Mouse (Mus musculus): ENCODE measurements at regions not wholly inside any gene's neighbourhood (a gene's known extent, or its start where the extent isn't known, plus 50 kb on each side); places are given as distances from the start of the nearest gene placed in this dataset.

DNA sequence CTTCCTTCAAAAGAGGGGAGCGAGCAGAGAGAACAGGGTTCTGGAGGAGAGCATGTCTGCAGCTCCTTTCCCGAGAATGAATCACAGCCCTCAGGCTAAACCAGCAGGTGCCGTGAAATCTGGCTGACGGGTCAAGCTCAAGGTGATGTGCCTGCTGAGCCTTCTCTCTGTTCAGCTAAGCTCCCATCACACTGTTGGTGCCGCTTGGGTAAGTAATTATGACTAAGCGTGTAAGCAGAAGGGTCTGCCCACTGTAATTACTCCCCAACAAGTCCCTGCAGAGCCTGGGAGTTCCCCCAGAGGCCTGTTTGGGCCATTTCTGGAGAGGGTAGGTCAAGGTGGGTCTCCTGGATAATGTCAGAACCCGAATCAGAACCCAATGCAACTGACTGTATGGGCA lies 139.5 kb upstream of the Irf2bp2 start:
- Histone ChIP-seq H3K4me2 (replicated peaks) (no peak overlapping the region), H3K27me3 (ENCODE audit: control insufficient read depth, insufficient read depth, low read length) (no peaks in the 10 kb centered on the region), H3K27ac (0 out of 2 replicates have a peak overlapping the region, but pooled peaks have one; percentile 12), H3K4me1 (replicated peaks; ENCODE audit: control insufficient read depth, insufficient read depth, low read length) (peaks cover 45% of the 10 kb centered on the region), H3K9ac (no peak overlapping the region), H3K36me3 (replicated peaks; ENCODE audit: control insufficient read depth, insufficient read depth) (no peaks in the 10 kb centered on the region), H3K4me3 (replicated peaks; ENCODE audit: low read length) (no peak overlapping the region), H3K9me3 (ENCODE audit: control insufficient read depth, low read length) (no peaks in the 10 kb centered on the region)
- WGBS = 34% methylated on average over 7 of the region's 7 CpGs
- ATAC-seq (ENCODE audit: low FRiP score) = no peak
- DNase-seq (ENCODE audit: low spot score) = no peak

DNA sequence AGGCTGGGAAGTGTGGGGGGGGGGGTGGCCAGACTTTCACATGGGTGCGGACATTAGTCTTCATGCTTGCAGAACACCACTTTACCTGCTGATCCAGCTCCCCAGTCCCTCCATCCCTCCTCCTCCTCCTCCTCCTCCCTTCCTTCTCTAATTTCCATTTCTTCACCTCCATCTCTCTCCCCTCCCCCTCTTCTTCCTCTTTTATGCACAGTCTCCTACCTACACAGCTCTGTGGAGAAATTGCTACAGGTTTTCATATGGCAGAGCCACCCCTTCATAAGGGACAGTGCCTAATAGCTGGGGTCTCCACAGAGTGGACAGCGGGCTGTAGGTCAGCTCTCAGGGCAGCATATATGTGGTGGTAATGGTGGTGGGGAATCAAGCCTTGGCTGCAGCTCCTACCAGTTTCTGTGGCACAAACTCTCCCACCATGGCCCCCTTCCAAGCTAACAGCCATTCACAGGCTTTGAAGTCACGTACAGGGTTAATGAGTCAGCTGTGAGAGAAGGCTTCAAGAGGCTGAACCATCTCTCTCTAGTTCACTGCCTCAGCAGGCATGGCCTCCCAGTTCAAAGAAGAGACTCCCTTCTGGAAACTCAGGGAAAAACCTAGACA lies 136.3 kb upstream of the Irf2bp2 start:
- H3K9me3 ChIP-seq (ENCODE audit: control insufficient read depth, low read length) = no peaks in the 10 kb centered on the region
- peaks cover 31% of the 10 kb centered on the region for H3K4me1 ChIP-seq (replicated peaks; ENCODE audit: control insufficient read depth, insufficient read depth, low read length)
- 80% methylated on average over 3 of the region's 3 CpGs for WGBS
- H3K36me3 ChIP-seq (replicated peaks; ENCODE audit: control insufficient read depth, insufficient read depth) = no peaks in the 10 kb centered on the region
- H3K4me3 ChIP-seq (replicated peaks; ENCODE audit: low read length) = no peak overlapping the region
- no peak for ATAC-seq (ENCODE audit: low FRiP score)
- H3K27ac ChIP-seq = no peak overlapping the region
- no peaks in the 10 kb centered on the region for H3K27me3 ChIP-seq (ENCODE audit: control insufficient read depth, insufficient read depth, low read length)
- DNase-seq (ENCODE audit: low spot score) = no peak
- no peak overlapping the region for H3K9ac ChIP-seq
- no peak overlapping the region for H3K4me2 ChIP-seq (replicated peaks)

GRCm38 (mm10) chr8:126728987-126729632 lies 135.3 kb upstream of the Irf2bp2 start:
- Histone ChIP-seq H3K4me1 (replicated peaks; ENCODE audit: control insufficient read depth, insufficient read depth, low read length) (peaks cover 21% of the 10 kb centered on the region), H3K9me3 (ENCODE audit: control insufficient read depth, low read length) (no peaks in the 10 kb centered on the region), H3K9ac (no peak overlapping the region), H3K36me3 (replicated peaks; ENCODE audit: control insufficient read depth, insufficient read depth) (no peaks in the 10 kb centered on the region), H3K4me3 (replicated peaks; ENCODE audit: low read length) (no peak overlapping the region), H3K27me3 (ENCODE audit: control insufficient read depth, insufficient read depth, low read length) (no peaks in the 10 kb centered on the region), H3K4me2 (replicated peaks) (no peak overlapping the region), H3K27ac (no peak overlapping the region)
- no peak for ATAC-seq (ENCODE audit: low FRiP score)
- DNase-seq (ENCODE audit: low spot score) = no peak
- WGBS = 81% methylated on average over 12 of the region's 12 CpGs

- no peaks in the 10 kb centered on the region for H3K36me3 ChIP-seq (replicated peaks; ENCODE audit: control insufficient read depth, insufficient read depth)
- no peak overlapping the region for H3K9ac ChIP-seq
- H3K4me2 ChIP-seq (replicated peaks) = no peak overlapping the region
- H3K9me3 ChIP-seq (ENCODE audit: control insufficient read depth, low read length) = no peaks in the 10 kb centered on the region
- WGBS = 94% methylated on average over 5 of the region's 5 CpGs
- no peaks in the 10 kb centered on the region for H3K27me3 ChIP-seq (ENCODE audit: control insufficient read depth, insufficient read depth, low read length)
- no peak for ATAC-seq (ENCODE audit: low FRiP score)
- H3K27ac ChIP-seq = no peak overlapping the region
- no peak for DNase-seq (ENCODE audit: low spot score)
- H3K4me1 ChIP-seq (replicated peaks; ENCODE audit: control insufficient read depth, insufficient read depth, low read length) = peaks cover 14% of the 10 kb centered on the region; the same call in 1 of the 2 replicates
- no peak overlapping the region for H3K4me3 ChIP-seq (replicated peaks; ENCODE audit: low read length)
Observed at GRCm38 (mm10) chr8:126728135-126728534, 134.3 kb upstream of the Irf2bp2 start.

DNA sequence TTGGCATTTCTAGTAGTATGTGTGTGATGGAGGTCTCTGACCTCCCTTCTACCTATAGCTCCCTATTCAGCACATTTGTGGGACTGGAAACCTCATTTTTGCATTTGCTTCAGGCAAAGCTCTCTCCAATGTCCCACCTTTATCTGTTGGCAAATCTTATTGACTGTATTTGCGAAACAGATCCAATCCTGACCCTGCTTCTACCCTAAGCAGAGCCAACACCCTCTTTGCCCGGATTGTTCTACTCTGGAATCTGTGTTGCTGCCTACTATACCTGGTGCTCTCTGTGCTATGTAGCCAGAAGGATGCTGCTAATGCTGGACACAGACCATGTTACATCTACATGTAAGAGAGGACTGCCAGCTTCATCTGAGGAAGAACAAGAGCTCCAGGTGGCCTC lies 133.3 kb upstream of the Irf2bp2 start:
- DNase-seq (ENCODE audit: low spot score) (no peak), ATAC-seq (ENCODE audit: low FRiP score) (no peak)
- H3K27ac ChIP-seq = no peak overlapping the region
- H3K4me1 ChIP-seq (replicated peaks; ENCODE audit: control insufficient read depth, insufficient read depth, low read length) = peaks cover 5% of the 10 kb centered on the region; the same call in 1 of the 2 replicates
- H3K4me2 ChIP-seq (replicated peaks) = no peak overlapping the region
- no peak overlapping the region for H3K4me3 ChIP-seq (replicated peaks; ENCODE audit: low read length)
- no peaks in the 10 kb centered on the region for H3K27me3 ChIP-seq (ENCODE audit: control insufficient read depth, insufficient read depth, low read length)
- H3K36me3 ChIP-seq (replicated peaks; ENCODE audit: control insufficient read depth, insufficient read depth) = no peaks in the 10 kb centered on the region
- no peak overlapping the region for H3K9ac ChIP-seq
- H3K9me3 ChIP-seq (ENCODE audit: control insufficient read depth, low read length) = no peaks in the 10 kb centered on the region
- WGBS = 84% methylated on average over 2 of the region's 2 CpGs

DNA sequence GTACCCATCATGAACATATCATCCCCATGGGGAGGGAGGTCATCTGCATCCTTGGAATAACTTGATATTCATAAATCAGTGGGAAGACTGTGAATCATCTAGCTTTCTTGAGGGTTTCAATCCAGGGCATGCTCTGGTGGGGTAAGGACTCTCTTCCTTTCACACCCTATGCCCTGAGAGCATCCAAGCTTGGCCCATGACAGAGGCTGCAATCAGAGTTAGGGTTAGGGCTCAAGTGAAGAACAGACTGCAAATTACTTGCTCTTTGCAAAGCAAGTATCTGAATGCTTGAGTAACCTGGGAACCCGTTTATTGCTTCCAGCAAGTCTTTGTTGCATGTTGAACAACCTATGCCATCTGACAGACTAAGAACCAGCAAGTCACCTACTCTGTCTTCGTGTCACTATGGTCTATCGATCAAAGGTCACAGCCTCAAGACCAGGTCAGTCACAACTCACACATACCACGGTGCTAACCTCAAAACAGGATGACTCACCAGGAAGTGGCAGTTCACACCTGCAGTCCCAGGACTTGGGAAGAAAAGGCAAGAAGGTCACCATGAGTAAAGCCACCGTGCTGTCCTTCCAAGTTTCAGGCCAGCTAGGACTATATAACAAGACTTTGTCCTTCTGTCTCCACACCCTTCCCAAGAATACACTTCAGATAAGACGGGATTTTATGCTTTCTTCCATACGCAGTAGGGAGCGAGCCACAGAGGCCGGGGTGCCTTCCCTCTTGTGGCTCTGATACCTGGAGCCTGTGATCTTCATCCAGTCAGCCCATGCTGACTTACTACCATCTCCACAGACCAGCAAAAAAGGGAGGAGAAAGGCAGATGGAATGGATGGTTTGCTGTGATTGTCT lies 129.7 kb upstream of the Irf2bp2 start:
- no peak overlapping the region for H3K9ac ChIP-seq
- no peak overlapping the region for H3K4me3 ChIP-seq (replicated peaks; ENCODE audit: low read length)
- H3K4me2 ChIP-seq (replicated peaks) = no peak overlapping the region
- no peak overlapping the region for H3K27ac ChIP-seq
- no peaks in the 10 kb centered on the region for H3K36me3 ChIP-seq (replicated peaks; ENCODE audit: control insufficient read depth, insufficient read depth)
- H3K27me3 ChIP-seq (ENCODE audit: control insufficient read depth, insufficient read depth, low read length) = no peaks in the 10 kb centered on the region
- H3K9me3 ChIP-seq (ENCODE audit: control insufficient read depth, low read length) = no peaks in the 10 kb centered on the region
- DNase-seq (ENCODE audit: low spot score) (no peak), ATAC-seq (ENCODE audit: low FRiP score) (no peak)
- H3K4me1 ChIP-seq (replicated peaks; ENCODE audit: control insufficient read depth, insufficient read depth, low read length) = no peaks in the 10 kb centered on the region
- WGBS = 89% methylated on average over 9 of the region's 9 CpGs

DNA sequence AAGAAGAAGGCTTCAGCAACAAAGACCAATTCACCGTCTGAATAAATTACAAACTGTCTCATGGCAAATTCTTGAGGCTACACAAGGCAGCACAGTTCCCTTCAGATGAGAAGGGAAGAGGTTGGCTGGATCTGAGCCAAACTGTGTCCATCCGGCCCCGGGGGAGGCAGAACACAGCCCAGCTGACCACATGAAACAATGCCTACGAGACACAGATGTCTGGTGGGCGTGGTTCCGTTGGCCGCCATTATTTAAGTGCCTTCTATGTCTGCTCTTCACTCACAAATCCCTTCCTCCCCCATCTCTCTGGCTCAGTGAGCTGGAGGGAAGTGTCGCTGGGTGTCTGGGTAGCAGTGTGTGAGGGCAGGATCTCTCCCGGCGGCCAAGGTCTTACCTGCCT lies 127.8 kb upstream of the Irf2bp2 start:
- Histone ChIP-seq H3K9ac (no peak overlapping the region), H3K36me3 (replicated peaks; ENCODE audit: control insufficient read depth, insufficient read depth) (no peaks in the 10 kb centered on the region), H3K4me2 (replicated peaks) (no peak overlapping the region), H3K27ac (no peak overlapping the region), H3K4me3 (replicated peaks; ENCODE audit: low read length) (no peak overlapping the region), H3K27me3 (ENCODE audit: control insufficient read depth, insufficient read depth, low read length) (no peaks in the 10 kb centered on the region), H3K4me1 (replicated peaks; ENCODE audit: control insufficient read depth, insufficient read depth, low read length) (no peaks in the 10 kb centered on the region), H3K9me3 (ENCODE audit: control insufficient read depth, low read length) (no peaks in the 10 kb centered on the region)
- ATAC-seq (ENCODE audit: low FRiP score) = no peak; the same call in 1 of the 2 replicates
- WGBS = 47% methylated on average over 10 of the region's 10 CpGs
- no peak for DNase-seq (ENCODE audit: low spot score)

DNA sequence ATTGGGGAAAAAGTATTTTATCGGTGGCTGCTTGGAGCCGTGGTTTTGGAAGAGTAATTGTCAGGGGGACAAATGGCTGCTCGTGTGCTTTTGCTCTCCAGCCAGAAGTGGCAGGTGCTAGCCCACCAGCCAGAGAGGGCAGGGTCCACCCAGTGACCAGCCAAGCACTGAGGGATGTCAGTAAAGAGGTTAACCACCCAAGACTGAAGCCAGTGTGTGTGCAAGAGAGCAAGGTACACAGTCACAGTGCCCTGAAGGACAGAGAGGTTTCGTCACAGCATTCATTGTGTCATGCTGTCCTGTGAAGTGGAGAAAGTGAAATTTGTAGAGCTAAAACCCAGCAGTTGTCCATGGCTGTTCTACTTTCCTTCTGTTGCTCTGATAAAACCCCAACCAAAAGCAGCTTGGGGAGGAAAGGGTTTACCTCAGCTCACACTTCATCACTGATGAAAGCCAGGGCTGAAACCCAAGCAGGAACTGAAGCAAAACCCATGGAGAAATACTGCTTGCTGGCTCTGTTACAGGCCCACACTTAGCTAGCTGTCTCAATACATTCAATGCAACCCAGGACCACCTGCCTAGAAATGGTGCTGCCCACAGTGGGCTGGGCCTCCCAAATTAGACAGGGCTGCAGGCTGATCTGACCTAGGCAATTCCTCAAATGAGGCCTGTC lies 126.8 kb upstream of the Irf2bp2 start:
- Histone ChIP-seq H3K4me1 (replicated peaks; ENCODE audit: control insufficient read depth, insufficient read depth, low read length) (no peaks in the 10 kb centered on the region), H3K36me3 (replicated peaks; ENCODE audit: control insufficient read depth, insufficient read depth) (no peaks in the 10 kb centered on the region), H3K4me2 (replicated peaks) (no peak overlapping the region), H3K27me3 (ENCODE audit: control insufficient read depth, insufficient read depth, low read length) (no peaks in the 10 kb centered on the region), H3K9me3 (ENCODE audit: control insufficient read depth, low read length) (no peaks in the 10 kb centered on the region), H3K4me3 (replicated peaks; ENCODE audit: low read length) (no peak overlapping the region), H3K9ac (no peak overlapping the region), H3K27ac (no peak overlapping the region)
- ATAC-seq (ENCODE audit: low FRiP score) = no peak
- 91% methylated on average over 4 of the region's 4 CpGs for WGBS
- DNase-seq (ENCODE audit: low spot score) = no peak

DNA sequence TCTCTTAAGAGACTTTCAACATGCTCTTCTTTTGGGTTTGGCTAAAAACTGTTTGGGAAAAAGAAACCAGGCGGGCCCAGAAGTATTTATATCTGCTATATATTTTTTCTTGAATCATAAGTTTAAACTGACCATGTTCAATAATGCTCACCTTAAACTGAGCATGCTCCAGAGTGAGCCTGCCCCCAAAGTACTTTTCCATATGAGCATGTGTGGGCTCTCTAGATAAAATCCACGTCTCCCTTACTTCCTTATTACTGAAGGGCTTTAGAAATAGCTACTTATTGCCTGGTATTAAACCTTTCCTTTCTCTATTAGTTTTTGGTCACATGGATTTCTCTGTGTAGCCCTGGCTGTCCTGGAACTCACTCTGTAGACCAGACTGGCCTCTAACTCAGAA lies 126.0 kb upstream of the Irf2bp2 start:
- no peak for ATAC-seq (ENCODE audit: low FRiP score)
- Histone ChIP-seq H3K27ac (no peak overlapping the region), H3K9ac (no peak overlapping the region), H3K4me2 (replicated peaks) (no peak overlapping the region), H3K9me3 (ENCODE audit: control insufficient read depth, low read length) (no peaks in the 10 kb centered on the region), H3K4me1 (replicated peaks; ENCODE audit: control insufficient read depth, insufficient read depth, low read length) (no peaks in the 10 kb centered on the region), H3K27me3 (ENCODE audit: control insufficient read depth, insufficient read depth, low read length) (no peaks in the 10 kb centered on the region), H3K36me3 (replicated peaks; ENCODE audit: control insufficient read depth, insufficient read depth) (no peaks in the 10 kb centered on the region), H3K4me3 (replicated peaks; ENCODE audit: low read length) (no peak overlapping the region)
- DNase-seq (ENCODE audit: low spot score) = no peak
- 90% methylated on average over 2 of the region's 2 CpGs for WGBS

All from hindbrain, embryonic 14.5 days (tissue).